Mouse (Mus musculus) thymus, postnatal 4 days (tissue): ENCODE measurements at regions not wholly inside any gene's neighbourhood (a gene's known extent, or its start where the extent isn't known, plus 50 kb on each side); places are given as distances from the start of the nearest gene placed in this dataset.

Experiments
- DNase-seq: peaks from one replicate; pipeline ENCODE4 v3.0.0; 2021

GRCm38 (mm10) chr1:185727749-185728148, 273.1 kb downstream of the Slc30a10 start:
- DNase-seq: no peak

- DNase-seq: no peak
Observed at GRCm38 (mm10) chr1:185728406-185728805, 273.8 kb downstream of the Slc30a10 start.

GRCm38 (mm10) chr1:185731062-185731461, 276.4 kb downstream of the Slc30a10 start:
- no peak for DNase-seq

- DNase-seq: no peak
Observed at GRCm38 (mm10) chr1:185736773-185737172, 282.1 kb downstream of the Slc30a10 start.

GRCm38 (mm10) chr1:185741034-185741890, 286.6 kb downstream of the Slc30a10 start:
- DNase-seq: no peak

GRCm38 (mm10) chr1:185749251-185749650, 294.6 kb downstream of the Slc30a10 start:
- no peak for DNase-seq

- DNase-seq: no peak
Observed at GRCm38 (mm10) chr1:185754486-185755290, 300.0 kb downstream of the Slc30a10 start.

- DNase-seq: no peak
Observed at GRCm38 (mm10) chr1:185757376-185757775, 302.7 kb downstream of the Slc30a10 start.

GRCm38 (mm10) chr1:185774202-185774601, 319.6 kb downstream of the Slc30a10 start:
- DNase-seq: no peak

GRCm38 (mm10) chr1:185779604-185780003, 325.0 kb downstream of the Slc30a10 start:
- DNase-seq: no peak

GRCm38 (mm10) chr1:185802156-185802555, 315.0 kb downstream of the Lyplal1 start:
- no peak for DNase-seq

GRCm38 (mm10) chr1:185814901-185815300, 302.2 kb downstream of the Lyplal1 start:
- peak; percentile 8 for DNase-seq

GRCm38 (mm10) chr1:185819044-185819443, 298.1 kb downstream of the Lyplal1 start:
- DNase-seq: no peak

- no peak for DNase-seq
Observed at GRCm38 (mm10) chr1:185822241-185822640, 294.9 kb downstream of the Lyplal1 start.

GRCm38 (mm10) chr1:185823226-185823625, 293.9 kb downstream of the Lyplal1 start:
- no peak for DNase-seq

GRCm38 (mm10) chr1:185823956-185824355, 293.2 kb downstream of the Lyplal1 start:
- DNase-seq: no peak

- DNase-seq: no peak
Observed at GRCm38 (mm10) chr1:185827986-185828385, 289.1 kb downstream of the Lyplal1 start.

GRCm38 (mm10) chr1:185828486-185828885, 288.6 kb downstream of the Lyplal1 start:
- DNase-seq: no peak

- no peak for DNase-seq
Observed at GRCm38 (mm10) chr1:185832059-185832458, 285.1 kb downstream of the Lyplal1 start.

GRCm38 (mm10) chr1:185834171-185834570, 282.9 kb downstream of the Lyplal1 start:
- no peak for DNase-seq

- no peak for DNase-seq
Observed at GRCm38 (mm10) chr1:185836632-185837281, 280.4 kb downstream of the Lyplal1 start.

- no peak for DNase-seq
Observed at GRCm38 (mm10) chr1:185842481-185842880, 274.6 kb downstream of the Lyplal1 start.

GRCm38 (mm10) chr1:185847161-185847560, 269.9 kb downstream of the Lyplal1 start:
- DNase-seq: no peak
